Mouse (Mus musculus): ENCODE results near the gene Med9. TPM values are rescaled to one million over a fixed set of nuclear protein-coding genes. Genes with fewer than 3 reads are reported as not detected.

Gene Med9
- polyA plus RNA-seq, 1 experiment from 2014 or later = 36.1 TPM

GRCm38 (mm10) chr11:60001231-60001980 lies 53.4 kb downstream of the Med9 start:
- no peaks in the 10 kb centered on the region for H3K27me3 ChIP-seq (ENCODE audit: control insufficient read depth, insufficient read depth, low read length)
- no peak overlapping the region for H3K9ac ChIP-seq
- no peaks in the 10 kb centered on the region for H3K4me1 ChIP-seq (replicated peaks; ENCODE audit: control insufficient read depth, insufficient read depth, low read length)
- no peaks in the 10 kb centered on the region for H3K9me3 ChIP-seq (ENCODE audit: control insufficient read depth, low read length)
- ATAC-seq (ENCODE audit: low FRiP score) (no peak), DNase-seq (ENCODE audit: low spot score) (no peak)
- H3K27ac ChIP-seq = no peak overlapping the region
- H3K36me3 ChIP-seq (replicated peaks; ENCODE audit: control insufficient read depth, insufficient read depth) = no peaks in the 10 kb centered on the region
- WGBS = 87% methylated on average over 5 of the region's 5 CpGs
- no peak overlapping the region for H3K4me2 ChIP-seq (replicated peaks)
- no peak overlapping the region for H3K4me3 ChIP-seq (replicated peaks; ENCODE audit: low read length)

- DNase-seq (ENCODE audit: low spot score) = no peak
- Histone ChIP-seq H3K27me3 (ENCODE audit: control insufficient read depth, insufficient read depth, low read length) (no peaks in the 10 kb centered on the region), H3K36me3 (replicated peaks; ENCODE audit: control insufficient read depth, insufficient read depth) (no peaks in the 10 kb centered on the region), H3K27ac (no peak overlapping the region), H3K4me3 (replicated peaks; ENCODE audit: low read length) (no peak overlapping the region), H3K9me3 (ENCODE audit: control insufficient read depth, low read length) (no peaks in the 10 kb centered on the region), H3K9ac (no peak overlapping the region), H3K4me1 (replicated peaks; ENCODE audit: control insufficient read depth, insufficient read depth, low read length) (peaks cover 1% of the 10 kb centered on the region; the same call in 1 of the 2 replicates), H3K4me2 (replicated peaks) (no peak overlapping the region)
- WGBS = 88% methylated on average over 8 of the region's 8 CpGs
- no peak for ATAC-seq (ENCODE audit: low FRiP score)
These were observed 55.8 kb downstream of the Med9 start for GRCm38 (mm10) chr11:60003811-60004210.

GRCm38 (mm10) chr11:60004716-60005115 lies 56.7 kb downstream of the Med9 start:
- Histone ChIP-seq H3K4me1 (replicated peaks; ENCODE audit: control insufficient read depth, insufficient read depth, low read length) (peaks cover 6% of the 10 kb centered on the region; the same call in 1 of the 2 replicates), H3K4me2 (replicated peaks) (no peak overlapping the region), H3K36me3 (replicated peaks; ENCODE audit: control insufficient read depth, insufficient read depth) (no peaks in the 10 kb centered on the region), H3K9ac (no peak overlapping the region), H3K27ac (no peak overlapping the region), H3K4me3 (replicated peaks; ENCODE audit: low read length) (no peak overlapping the region), H3K9me3 (ENCODE audit: control insufficient read depth, low read length) (no peaks in the 10 kb centered on the region), H3K27me3 (ENCODE audit: control insufficient read depth, insufficient read depth, low read length) (no peaks in the 10 kb centered on the region)
- WGBS = 59% methylated on average over 6 of the region's 6 CpGs
- DNase-seq (ENCODE audit: low spot score) (no peak), ATAC-seq (ENCODE audit: low FRiP score) (no peak)

GRCm38 (mm10) chr11:60005866-60006265 lies 57.9 kb downstream of the Med9 start:
- DNase-seq (ENCODE audit: low spot score) (no peak), ATAC-seq (ENCODE audit: low FRiP score) (no peak)
- no peak overlapping the region for H3K27ac ChIP-seq
- H3K4me2 ChIP-seq (replicated peaks) = no peak overlapping the region
- no peaks in the 10 kb centered on the region for H3K27me3 ChIP-seq (ENCODE audit: control insufficient read depth, insufficient read depth, low read length)
- H3K9me3 ChIP-seq (ENCODE audit: control insufficient read depth, low read length) = no peaks in the 10 kb centered on the region
- no peak overlapping the region for H3K9ac ChIP-seq
- H3K4me1 ChIP-seq (replicated peaks; ENCODE audit: control insufficient read depth, insufficient read depth, low read length) = peaks cover 6% of the 10 kb centered on the region
- no peaks in the 10 kb centered on the region for H3K36me3 ChIP-seq (replicated peaks; ENCODE audit: control insufficient read depth, insufficient read depth)
- no peak overlapping the region for H3K4me3 ChIP-seq (replicated peaks; ENCODE audit: low read length)
- 77% methylated on average over 3 of the region's 3 CpGs for WGBS

DNA sequence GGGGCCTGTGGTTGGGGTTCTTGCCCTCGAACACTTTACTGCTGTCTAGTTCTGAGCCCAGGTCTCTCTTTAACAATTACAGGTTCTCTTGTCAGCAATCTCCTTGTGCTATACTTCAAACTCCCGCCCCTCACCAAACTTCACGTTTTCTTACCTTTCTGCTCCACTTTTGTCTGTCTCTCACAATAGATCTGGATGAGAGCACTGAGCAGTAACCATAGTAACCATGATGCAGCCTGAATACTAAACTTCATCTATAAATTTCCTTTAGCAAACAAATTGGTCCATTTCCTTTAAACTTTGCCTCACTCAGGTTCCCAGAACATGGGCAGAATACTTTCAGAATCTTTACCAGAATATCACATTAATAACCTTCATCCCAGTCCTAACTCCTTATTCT lies 61.4 kb downstream of the Med9 start:
- WGBS = 43% methylated on average over 3 of the region's 3 CpGs
- Histone ChIP-seq H3K9me3 (ENCODE audit: control insufficient read depth, low read length) (no peaks in the 10 kb centered on the region), H3K4me2 (replicated peaks) (no peak overlapping the region), H3K9ac (no peak overlapping the region), H3K27me3 (ENCODE audit: control insufficient read depth, insufficient read depth, low read length) (no peaks in the 10 kb centered on the region), H3K4me3 (replicated peaks; ENCODE audit: low read length) (no peak overlapping the region), H3K27ac (0 out of 2 replicates have a peak overlapping the region, but pooled peaks have one; percentile 20), H3K4me1 (replicated peaks; ENCODE audit: control insufficient read depth, insufficient read depth, low read length) (peaks cover 6% of the 10 kb centered on the region), H3K36me3 (replicated peaks; ENCODE audit: control insufficient read depth, insufficient read depth) (no peaks in the 10 kb centered on the region)
- no peak for ATAC-seq (ENCODE audit: low FRiP score)
- DNase-seq (ENCODE audit: low spot score) = peak; percentile 40

- Histone ChIP-seq H3K9ac (no peak overlapping the region), H3K4me3 (replicated peaks; ENCODE audit: low read length) (no peak overlapping the region)
- WGBS = 79% methylated on average over 3 of the region's 3 CpGs
These were observed 63.5 kb downstream of the Med9 start for GRCm38 (mm10) chr11:60011516-60011915.

More at GRCm38 (mm10) chr11:60011516-60011915, 63.5 kb downstream of the Med9 start:
- Histone ChIP-seq H3K9me3 (ENCODE audit: control insufficient read depth, low read length) (no peaks in the 10 kb centered on the region), H3K27me3 (ENCODE audit: control insufficient read depth, insufficient read depth, low read length) (no peaks in the 10 kb centered on the region), H3K36me3 (replicated peaks; ENCODE audit: control insufficient read depth, insufficient read depth) (no peaks in the 10 kb centered on the region), H3K27ac (no peak overlapping the region), H3K4me1 (replicated peaks; ENCODE audit: control insufficient read depth, insufficient read depth, low read length) (peaks cover 6% of the 10 kb centered on the region), H3K4me2 (replicated peaks) (no peak overlapping the region)
- DNase-seq (ENCODE audit: low spot score) = no peak
- no peak for ATAC-seq (ENCODE audit: low FRiP score)

Other genes with a start within 250 kb of the Med9 start
- 4.3 and 5.2 TPM in 2 replicates for gene Pld6, start 160.6 kb upstream of the Med9 start, polyA plus RNA-seq (2014; fragmentation: Nextera tagmentation; extraction: Ambion mirVana)
- 35.9 and 39.7 TPM in 2 replicates for gene Flcn, start 138.2 kb upstream of the Med9 start, polyA plus RNA-seq (2014; fragmentation: Nextera tagmentation; extraction: Ambion mirVana)
- gene Nt5m, start 108.8 kb upstream of the Med9 start, polyA plus RNA-seq (2014; fragmentation: Nextera tagmentation; extraction: Ambion mirVana) = 70.0 and 70.1 TPM in 2 replicates
- gene Cops3, start 108.4 kb upstream of the Med9 start, polyA plus RNA-seq (2014; fragmentation: Nextera tagmentation; extraction: Ambion mirVana) = 198 and 199 TPM in 2 replicates
- 0.97 and 1.3 TPM in 2 replicates for gene Rasd1, start 16.7 kb downstream of the Med9 start, polyA plus RNA-seq (2014; fragmentation: Nextera tagmentation; extraction: Ambion mirVana)
- 7.7 and 7.9 TPM in 2 replicates for gene Pemt, start 98.3 kb downstream of the Med9 start, polyA plus RNA-seq (2014; fragmentation: Nextera tagmentation; extraction: Ambion mirVana)
- gene Rai1, start 156.8 kb downstream of the Med9 start, polyA plus RNA-seq (2014; fragmentation: Nextera tagmentation; extraction: Ambion mirVana) = 34.1 and 39.1 TPM in 2 replicates

Data from hindbrain, embryonic 14.5 days (tissue).